Mouse (Mus musculus): ENCODE data around the gene Rab3d.
"Not testable (repeated sequence)": the region's sequence is repeated elsewhere in the genome, so short reads cannot be mapped to it uniquely, and the experiment has no call there.

Gene Rab3d

DNA sequence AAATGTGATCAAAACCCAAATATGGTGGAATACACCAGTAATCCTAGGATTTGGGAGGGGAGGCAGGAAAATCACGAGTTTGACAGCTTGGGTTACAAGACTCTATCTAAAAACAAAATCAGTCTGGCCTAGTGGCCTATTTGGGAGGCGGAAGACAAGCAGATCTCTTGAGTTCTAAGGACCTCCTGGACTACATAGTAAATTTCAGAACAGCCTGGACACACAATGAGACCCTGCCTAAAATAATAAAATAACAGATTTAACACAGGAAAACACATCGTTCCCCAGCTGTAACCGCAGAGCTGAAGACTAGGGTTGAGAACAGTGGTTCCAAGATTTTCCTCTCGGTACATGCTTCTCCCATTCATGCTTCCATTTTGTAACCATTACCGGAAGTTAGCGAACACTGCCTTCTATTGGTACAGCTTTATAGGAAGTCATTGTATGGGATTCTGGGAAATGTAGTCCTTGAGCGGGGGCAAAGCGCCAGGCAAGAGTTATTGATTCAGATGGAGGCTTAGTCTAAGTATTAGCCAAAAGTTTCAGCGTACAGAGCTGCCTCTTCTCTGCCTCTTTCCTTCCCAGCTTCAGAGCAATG, 16.7 kb downstream of the Rab3d start:
- DNase-seq = peak; percentile 61

DNA sequence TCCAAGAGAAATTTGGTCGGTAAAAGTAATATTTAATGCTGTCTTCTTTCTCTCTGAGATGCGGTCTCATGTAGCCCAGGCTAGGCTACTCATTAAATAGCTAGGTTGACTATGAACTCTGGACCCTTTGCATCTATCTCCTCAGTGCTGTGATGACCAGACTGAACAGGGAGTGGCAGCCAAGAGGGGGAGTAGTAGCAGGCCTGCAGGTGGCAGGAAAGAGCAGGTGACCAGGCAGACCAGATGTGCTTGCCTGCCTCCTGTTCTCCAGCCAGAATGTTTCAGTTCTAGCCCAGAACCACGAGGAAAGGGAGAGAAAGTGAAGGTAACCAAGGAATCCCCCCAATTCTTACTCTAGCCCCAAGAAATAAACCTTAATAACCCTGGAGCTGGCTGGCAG, 28.8 kb downstream of the Rab3d start:
- no peak for DNase-seq

DNA sequence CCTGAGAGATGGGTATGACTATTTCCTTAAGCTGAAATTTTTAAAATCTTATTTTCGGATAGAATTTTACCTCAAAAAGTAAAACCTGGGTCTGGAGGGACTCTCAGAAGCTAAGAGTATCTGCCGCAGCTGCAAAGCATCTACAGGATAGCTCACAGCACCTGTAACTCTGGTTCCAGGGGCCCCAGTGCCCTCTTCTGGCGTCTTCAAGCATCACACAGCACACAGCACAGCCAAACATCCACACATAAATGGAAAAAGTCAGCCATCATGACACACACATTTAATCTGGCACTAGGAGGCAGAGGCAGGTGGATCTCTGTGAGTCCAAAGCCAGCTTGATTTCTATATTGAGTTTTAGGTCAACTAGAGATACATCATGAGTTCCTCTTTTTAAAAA, 41.4 kb downstream of the Rab3d start:
- no peak for DNase-seq

DNA sequence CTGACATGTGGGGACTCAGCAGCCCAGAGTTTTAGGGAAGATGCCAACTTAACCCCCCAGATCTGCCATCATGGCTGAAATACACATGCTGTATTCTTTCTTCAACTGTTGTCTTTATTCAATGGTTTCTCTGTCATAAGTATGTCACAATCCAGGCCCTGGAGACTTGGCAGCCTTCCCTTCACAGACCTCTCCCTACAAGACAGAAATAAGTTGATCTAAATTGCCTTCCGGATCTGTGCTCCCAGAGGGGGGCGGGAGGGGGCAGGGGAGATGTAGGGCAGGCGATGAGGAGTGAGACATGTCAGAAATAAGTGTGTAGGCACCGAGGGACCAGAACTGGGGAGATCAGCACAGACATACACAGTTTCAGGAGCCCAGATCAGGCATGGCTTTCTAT, 45.8 kb downstream of the Rab3d start:
- DNase-seq = no peak

DNA sequence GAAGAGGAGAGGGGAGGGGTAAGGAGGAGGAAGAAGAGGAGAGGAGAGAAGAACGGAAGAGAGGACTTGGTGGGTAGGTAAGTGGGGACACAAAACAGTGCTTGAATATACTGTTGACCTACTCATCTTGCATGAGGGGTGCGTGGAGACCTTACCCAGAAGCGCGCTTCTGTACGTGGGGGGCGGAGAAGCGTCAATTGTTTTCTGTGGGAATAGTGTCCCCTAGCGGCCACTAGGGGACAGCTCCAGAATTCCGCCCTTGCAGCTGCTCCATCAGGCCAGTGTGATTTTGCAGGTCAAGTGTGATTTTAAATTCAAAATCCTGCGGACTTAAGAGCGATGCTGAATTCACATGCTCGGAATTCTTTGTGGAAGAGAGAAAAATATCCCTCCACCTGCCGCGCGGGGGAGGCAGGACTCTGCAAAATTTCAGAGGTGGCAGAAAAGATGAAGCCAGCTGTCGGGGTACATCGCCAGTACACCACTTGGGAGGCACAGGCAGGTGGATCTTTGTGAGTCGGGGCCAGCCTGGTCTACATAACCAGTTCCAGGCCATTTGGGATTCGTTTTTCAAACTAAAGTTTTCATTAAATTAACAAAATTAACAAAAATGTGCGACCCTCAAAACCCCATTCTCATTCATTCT, 47.0 kb downstream of the Rab3d start:
- DNase-seq = peak; percentile 56

DNA sequence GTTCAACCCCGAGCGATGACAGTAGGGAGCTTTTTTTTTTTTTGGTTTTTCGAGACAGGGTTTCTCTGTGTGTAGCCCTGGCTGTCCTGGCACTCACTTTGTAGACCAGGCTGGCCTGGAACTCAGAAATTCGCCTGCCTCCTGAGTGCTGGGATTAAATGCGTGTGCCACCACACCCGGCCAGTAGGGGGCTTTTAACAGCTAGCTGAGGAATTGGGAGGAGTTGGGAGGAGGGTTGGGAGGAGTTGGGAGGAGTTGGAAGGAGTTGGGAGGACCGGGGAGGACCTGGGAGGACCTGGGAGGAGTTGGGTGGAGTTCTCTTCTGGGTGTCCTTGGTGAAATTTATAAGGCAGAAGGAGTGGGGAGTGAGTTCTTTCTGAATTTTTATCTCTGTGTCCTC, 48.7 kb downstream of the Rab3d start:
- peak; percentile 42 for DNase-seq

DNA sequence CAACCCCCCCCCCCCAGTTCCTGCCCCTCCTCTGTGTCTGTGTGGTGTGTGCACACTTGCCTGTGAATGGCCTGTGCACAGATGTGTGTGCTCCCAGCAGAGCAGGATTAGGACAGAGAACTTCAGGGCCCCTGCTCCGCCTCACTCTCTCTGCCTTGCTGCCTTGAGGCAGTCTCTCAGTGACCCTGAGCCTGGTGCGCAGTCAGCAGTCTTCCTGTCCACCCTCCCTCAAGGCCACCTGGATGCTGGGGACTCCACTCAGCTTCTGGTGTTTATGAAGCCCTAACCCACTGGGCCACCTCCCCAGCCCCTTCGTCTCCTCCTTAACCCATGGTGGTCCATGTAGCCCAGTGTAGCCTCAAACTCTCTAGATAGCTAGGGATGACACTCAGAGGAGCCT, 50.3 kb downstream of the Rab3d start:
- DNase-seq = no peak

DNA sequence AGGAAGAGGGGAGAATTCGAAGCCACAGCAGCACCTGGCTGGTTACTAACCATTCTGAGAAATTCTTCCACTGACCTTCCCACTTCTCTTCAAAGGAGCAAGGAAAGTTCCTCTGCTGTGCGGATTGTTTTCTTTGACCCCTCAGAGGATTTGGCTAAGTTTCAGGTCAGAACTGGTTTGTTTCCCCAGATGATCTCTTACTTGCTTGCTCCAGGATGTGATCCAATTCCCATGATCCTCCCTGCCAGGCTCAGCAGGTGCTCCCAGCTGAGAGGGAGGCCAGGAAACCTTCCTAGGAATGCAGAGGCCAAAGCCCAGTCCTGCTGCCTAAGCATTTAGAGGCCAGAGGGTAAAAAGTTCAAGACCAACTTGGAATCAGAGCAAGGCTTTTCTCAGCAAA, 51.4 kb downstream of the Rab3d start:
- DNase-seq = no peak

DNA sequence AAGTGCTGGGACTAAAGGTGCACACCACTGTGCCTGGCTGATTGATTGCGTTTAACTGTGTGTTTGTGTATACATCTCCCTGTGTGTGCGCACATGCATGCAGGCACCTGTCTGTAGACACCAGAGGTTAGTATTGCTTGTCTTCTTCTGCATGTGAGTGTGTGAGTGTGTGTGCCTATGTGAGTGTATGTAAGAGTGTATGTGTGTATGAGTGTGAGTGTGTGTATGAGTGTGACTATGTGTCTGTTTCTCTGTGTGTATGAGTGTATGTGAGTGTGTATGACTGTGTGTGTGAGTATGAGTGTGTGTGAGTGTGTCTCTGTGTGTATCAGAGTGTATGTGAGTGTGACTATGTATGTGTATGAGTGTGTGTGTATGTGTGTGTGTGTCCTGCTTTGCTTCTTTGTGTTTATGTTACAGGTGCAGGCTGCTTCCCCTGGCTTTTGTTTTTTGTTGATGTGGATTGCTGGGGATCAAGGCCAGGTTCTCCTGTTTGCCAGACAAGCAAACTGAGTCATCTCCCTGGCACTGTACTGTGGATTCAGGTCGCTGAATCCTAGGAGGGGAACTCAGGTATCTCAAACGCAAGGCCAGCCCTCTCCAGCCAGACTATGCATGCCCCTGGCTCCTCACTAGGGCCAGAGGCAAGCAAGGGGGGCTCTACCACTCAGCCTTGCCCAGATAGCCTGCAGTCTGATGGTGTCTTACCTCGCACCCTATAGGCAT, 52.2 kb downstream of the Rab3d start:
- DNase-seq = no peak

DNA sequence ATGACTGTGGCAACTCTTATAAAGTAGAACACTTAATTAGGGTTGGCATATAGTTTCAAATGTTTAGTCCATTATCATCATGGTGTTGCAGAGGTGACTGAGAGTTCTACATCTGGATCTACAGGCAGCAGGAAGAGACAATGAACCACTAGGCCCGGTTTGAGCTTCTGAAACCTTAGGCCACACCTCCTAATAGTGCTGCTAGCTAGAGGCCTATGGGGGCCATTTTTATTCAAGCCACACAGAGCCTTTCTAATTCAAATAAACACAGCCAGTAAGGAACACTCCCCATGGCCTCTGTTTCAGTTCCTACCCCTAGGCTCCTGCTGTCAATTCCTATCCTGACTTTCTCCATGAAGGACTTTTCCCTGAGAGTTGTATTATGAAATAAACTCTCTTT, 55.8 kb downstream of the Rab3d start:
- no peak for DNase-seq

DNA sequence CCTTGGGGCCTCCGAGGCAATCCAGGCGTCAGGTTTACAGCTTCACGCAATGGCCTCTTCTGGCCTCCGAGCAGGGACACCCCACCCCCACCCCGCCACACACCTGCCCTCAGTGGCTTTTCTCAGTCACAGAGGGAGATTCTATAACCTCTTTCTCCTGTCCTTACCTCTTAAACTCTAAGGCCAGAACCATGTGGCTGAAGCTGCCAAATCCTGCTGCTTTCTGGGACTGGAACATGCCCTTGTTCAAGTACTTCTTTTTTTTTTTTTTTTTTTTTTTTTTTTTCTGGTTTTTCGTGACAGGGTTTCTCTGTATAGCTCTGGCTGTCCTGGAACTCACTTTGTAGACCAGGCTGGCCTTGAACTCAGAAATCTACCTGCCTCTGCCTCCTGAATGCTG, 57.6 kb downstream of the Rab3d start:
- DNase-seq = not testable (repeated sequence)

DNA sequence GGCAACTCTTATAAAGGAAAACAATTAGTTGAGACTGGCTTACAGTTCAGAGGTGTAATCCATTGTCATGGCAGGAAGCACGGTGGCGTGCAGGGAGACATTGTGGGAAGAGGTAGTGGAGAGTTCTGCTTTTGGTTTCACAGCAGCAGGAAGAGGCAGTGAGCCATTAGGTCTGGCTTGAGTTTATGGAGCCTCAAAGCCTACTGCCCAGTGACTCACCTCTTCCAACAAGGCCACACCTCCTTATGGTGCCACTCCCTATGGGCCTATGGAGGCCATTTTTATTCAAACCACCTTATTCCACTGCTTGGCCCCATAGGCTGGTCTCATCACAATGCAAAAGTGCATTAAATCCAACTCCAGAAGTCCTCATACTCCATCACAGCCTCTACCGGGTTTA, 58.4 kb downstream of the Rab3d start:
- no peak for DNase-seq

DNA sequence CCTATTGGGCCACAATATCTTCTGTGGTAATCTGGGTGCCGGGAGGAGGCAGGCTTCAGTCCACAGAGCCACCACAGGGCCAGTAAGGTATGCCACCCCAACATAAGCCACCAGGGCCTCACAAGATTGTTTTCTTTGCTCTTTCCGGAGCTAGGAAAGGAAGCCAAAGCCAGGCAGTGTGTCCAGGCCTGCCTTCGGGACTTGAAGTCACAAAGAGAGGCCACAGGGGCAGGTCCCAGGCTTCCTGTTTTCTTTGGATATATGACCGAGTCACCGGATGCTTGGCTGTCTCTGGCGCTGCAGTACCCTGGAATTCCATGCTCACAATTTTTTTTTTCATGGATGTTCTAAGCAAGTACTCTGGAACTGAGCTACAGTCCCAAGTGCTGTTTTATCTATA, 59.9 kb downstream of the Rab3d start:
- DNase-seq = no peak

DNA sequence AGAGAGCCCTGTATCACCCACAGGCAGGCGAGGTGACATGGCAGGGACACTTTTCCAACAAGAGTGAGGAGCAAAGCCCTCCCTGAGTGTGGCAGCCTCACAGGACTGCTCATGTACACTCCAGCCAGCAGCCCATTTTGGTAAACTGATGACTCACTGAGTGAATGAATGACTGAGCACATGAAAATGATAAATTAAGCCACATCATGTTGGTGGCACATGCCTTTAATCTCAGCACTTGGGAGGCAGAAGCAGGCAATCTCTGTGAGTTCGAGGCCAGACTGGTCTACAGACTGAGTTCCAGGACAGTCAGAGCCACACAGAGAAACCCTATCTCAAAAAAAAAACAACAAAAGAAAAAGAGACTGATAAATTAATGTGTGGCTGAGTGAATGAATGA, 60.5 kb downstream of the Rab3d start:
- no peak for DNase-seq

Measured in cerebellum, adult 11 months (tissue).